Mouse (Mus musculus) heart, embryonic 15.5 days (tissue): ENCODE results near the gene Vmn2r82. TPM values are rescaled to one million over a fixed set of nuclear protein-coding genes. Genes with fewer than 3 reads are reported as not detected.
"Not testable (repeated sequence)": the region's sequence is repeated elsewhere in the genome, so short reads cannot be mapped to it uniquely, and the experiment has no call there.

ENCODE experiments used
- ATAC-seq: fragments of 200-750 bp; cut with Nextera tagmentation; replicated peaks from 2 replicates; pipeline ENCODE4 v1.8.0; 2017; ENCODE audit warnings: low read depth, moderate TSS enrichment; ENCODE audit not compliant: insufficient number of reproducible peaks, insufficient read depth, low FRiP score
- H3K27ac ChIP-seq: fragments of 300-500 bp; sonication (generic); 2 replicates; pipeline ENCODE4 v1.5.1; 2015; ENCODE audit warnings: mild to moderate bottlenecking, inconsistent platforms
- H3K27me3 ChIP-seq: fragments of 300-500 bp; sonication (generic); 2 replicates; pipeline ENCODE4 v1.6.1; 2015; ENCODE audit warnings: inconsistent platforms
- H3K36me3 ChIP-seq: fragments of 300-500 bp; sonication (generic); 2 replicates; pipeline ENCODE4 v1.6.1; 2015; ENCODE audit warnings: mild to moderate bottlenecking, inconsistent platforms
- H3K4me1 ChIP-seq: fragments of 300-500 bp; sonication (generic); replicated peaks from 2 replicates; pipeline ENCODE4 v1.6.1; 2015; ENCODE audit warnings: inconsistent platforms
- H3K4me2 ChIP-seq: fragments of 300-500 bp; sonication (generic); 2 replicates; pipeline ENCODE4 v1.6.1; 2015; ENCODE audit warnings: inconsistent platforms, mild to moderate bottlenecking, moderate library complexity
- H3K4me3 ChIP-seq: fragments of 300-500 bp; sonication (generic); 2 replicates; pipeline ENCODE4 v1.5.1; 2015; ENCODE audit warnings: mild to moderate bottlenecking, inconsistent platforms
- H3K9ac ChIP-seq: fragments of 300-500 bp; sonication (generic); 2 replicates; pipeline ENCODE4 v1.6.1; 2015; ENCODE audit warnings: mild to moderate bottlenecking, inconsistent platforms
- H3K9me3 ChIP-seq: fragments of 300-500 bp; sonication (generic); replicated peaks from 2 replicates; pipeline ENCODE4 v1.6.1; 2016; ENCODE audit warnings: inconsistent platforms
- WGBS: fragments of 180-500 bp; shearing (Covaris S2); methylation state at CpG from one replicate; pipeline ENCODE4 v1.1.7; 2015; ENCODE audit warnings: mixed read lengths; 5-methylcytosine and 5-hydroxymethylcytosine counted together
- polyA plus RNA-seq: library from polyadenylated mRNA; unstranded; fragments of >200 nt; fragmentation: Nextera tagmentation; extraction: Ambion mirVana; gene quantifications from 2 replicates; pipeline ENCODE4 v1.2.1, GENCODE M21; 2015

The Vmn2r82 gene
- polyA plus RNA-seq, result not detected in 2 replicates

DNA sequence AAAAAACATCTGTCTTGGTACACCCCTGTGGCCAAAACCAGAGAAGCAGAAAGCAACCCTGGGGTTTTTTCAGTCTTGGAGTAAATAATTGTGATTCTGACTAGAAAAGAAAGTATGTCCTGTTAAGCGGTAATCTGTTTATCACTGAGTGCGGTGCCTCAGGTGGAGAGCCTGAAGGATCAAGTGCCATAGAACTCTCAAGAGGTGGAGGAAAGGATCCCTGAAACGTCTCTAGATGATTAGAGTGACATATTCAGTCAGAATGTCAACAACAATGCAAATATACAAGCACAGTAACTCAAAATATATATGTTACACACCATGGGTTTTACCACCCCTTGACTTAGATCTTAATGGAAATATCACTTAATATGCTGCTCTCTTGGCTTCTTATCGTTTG lies at the start of gene Vmn2r82:
Gene Vmn2r82 (plus strand): TSS at position 301 of the 400 bp plus-strand sequence.
- ATAC-seq, H3K9me3 ChIP-seq, H3K27me3 ChIP-seq, H3K36me3 ChIP-seq, H3K4me1 ChIP-seq, H3K27ac ChIP-seq, H3K9ac ChIP-seq, H3K4me2 ChIP-seq, H3K4me3 ChIP-seq: not testable (repeated sequence)
- 74% methylated on average over 4 of the region's 4 CpGs for WGBS

DNA sequence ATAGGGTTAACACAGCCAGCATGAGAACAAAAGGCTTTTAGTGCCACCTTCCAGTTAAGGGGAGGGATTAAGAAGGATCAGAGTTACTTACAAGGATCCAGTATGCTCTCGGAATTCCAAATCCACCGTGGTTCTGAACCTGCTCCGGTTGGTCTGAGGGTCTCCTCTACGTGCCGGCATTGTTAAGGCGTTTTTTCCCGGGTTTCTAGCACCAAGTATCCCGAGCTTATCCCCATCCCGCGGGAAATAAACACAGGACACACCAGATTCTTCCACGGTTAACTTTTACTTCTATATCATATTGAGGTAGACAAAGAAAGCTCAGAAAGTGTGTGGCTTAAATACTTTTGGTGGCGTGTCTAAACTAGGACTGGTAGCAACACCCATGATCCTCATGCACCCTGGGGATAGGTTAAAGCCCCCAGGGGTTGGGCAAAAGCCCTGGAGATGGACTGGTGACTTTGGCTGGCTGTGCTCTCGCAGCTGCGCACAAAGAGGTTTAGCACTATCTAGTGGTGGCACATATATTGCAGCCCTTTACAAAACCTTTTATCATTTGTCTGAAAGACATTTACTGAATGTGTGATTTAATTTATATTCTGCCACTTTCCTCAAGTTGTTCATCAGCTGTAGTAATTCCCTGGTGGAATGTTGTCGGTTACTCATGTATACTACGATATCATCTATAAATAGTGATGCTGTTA lies 34.1 kb upstream of the Vmn2r82 start:
- not testable (repeated sequence) for H3K27me3 ChIP-seq, ATAC-seq, H3K9ac ChIP-seq, H3K36me3 ChIP-seq, H3K4me1 ChIP-seq, H3K9me3 ChIP-seq
- 6% methylated on average over 16 of the region's 16 CpGs for WGBS
- H3K4me3 ChIP-seq, result peak overlapping the region; percentile 46
- peak overlapping the region; percentile 57; the same call in 1 of the 2 replicates for H3K27ac ChIP-seq
- peak overlapping the region; percentile 55 for H3K4me2 ChIP-seq

DNA sequence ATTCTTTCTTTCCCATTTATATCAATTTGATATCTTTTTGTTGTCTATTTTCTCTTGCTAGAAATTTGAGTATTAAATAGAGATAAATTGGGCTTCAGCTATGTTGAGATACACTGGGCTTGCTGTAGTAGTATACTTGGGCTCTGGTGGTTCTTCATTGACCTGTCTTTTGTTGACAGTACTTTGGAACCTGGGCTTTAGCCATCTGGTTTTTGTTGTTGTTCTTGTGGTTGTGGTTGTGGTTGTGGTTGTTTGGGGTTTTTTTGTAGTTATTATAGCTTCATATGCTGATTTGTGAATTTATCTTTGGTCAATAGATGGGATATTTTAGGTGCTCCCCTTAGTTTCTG lies 33.6 kb upstream of the Vmn2r82 start:
- Histone ChIP-seq H3K27me3 (no peaks in the 10 kb centered on the region), H3K9ac (no peak overlapping the region), H3K36me3 (no peaks in the 10 kb centered on the region), H3K9me3 (no peaks in the 10 kb centered on the region), H3K4me1 (no peaks in the 10 kb centered on the region), H3K4me2 (no peak overlapping the region), H3K27ac (no peak overlapping the region), H3K4me3 (no peak overlapping the region)
- no peak for ATAC-seq

GRCm38 (mm10) chr10:79399946-79400700 lies 43.8 kb downstream of the Vmn2r82 start:
- not testable (repeated sequence) for ATAC-seq, H3K36me3 ChIP-seq, H3K27me3 ChIP-seq, H3K4me2 ChIP-seq, H3K9me3 ChIP-seq, H3K9ac ChIP-seq, H3K4me1 ChIP-seq, H3K4me3 ChIP-seq, H3K27ac ChIP-seq
- 76% methylated on average over 8 of the region's 8 CpGs for WGBS

GRCm38 (mm10) chr10:79417142-79417771 lies 60.9 kb downstream of the Vmn2r82 start:
- H3K4me2 ChIP-seq, result 0 out of 2 replicates have a peak overlapping the region, but pooled peaks have one; percentile 8
- 81% methylated on average over 24 of the region's 24 CpGs for WGBS
- H3K9me3 ChIP-seq, result no peaks in the 10 kb centered on the region; the same call in 1 of the 2 replicates
- no peaks in the 10 kb centered on the region for H3K27me3 ChIP-seq
- peak overlapping the region; percentile 17 for H3K4me3 ChIP-seq
- no peaks in the 10 kb centered on the region for H3K4me1 ChIP-seq
- H3K9ac ChIP-seq, result no peak overlapping the region
- H3K36me3 ChIP-seq, result no peaks in the 10 kb centered on the region
- ATAC-seq, result no peak
- H3K27ac ChIP-seq, result no peak overlapping the region

GRCm38 (mm10) chr10:79417772-79418170 lies 61.5 kb downstream of the Vmn2r82 start:
- not testable (repeated sequence) for ATAC-seq, H3K27me3 ChIP-seq, H3K4me2 ChIP-seq, H3K27ac ChIP-seq, H3K36me3 ChIP-seq, H3K9ac ChIP-seq, H3K9me3 ChIP-seq, H3K4me3 ChIP-seq, H3K4me1 ChIP-seq
- 78% methylated on average over 6 of the region's 6 CpGs for WGBS

- H3K9ac ChIP-seq, ATAC-seq, H3K4me3 ChIP-seq, H3K27me3 ChIP-seq, H3K9me3 ChIP-seq, H3K4me2 ChIP-seq, H3K27ac ChIP-seq, H3K36me3 ChIP-seq, H3K4me1 ChIP-seq: not testable (repeated sequence)
- WGBS, result 83% methylated on average over 23 of the region's 23 CpGs
Measured at GRCm38 (mm10) chr10:79435141-79435820, 79.0 kb downstream of the Vmn2r82 start.

Other genes with a start within 250 kb of the Vmn2r82 start
- gene Vmn2r80, start 207.8 kb upstream of the Vmn2r82 start, polyA plus RNA-seq, result not detected in 2 replicates
- gene Vmn2r81, start 108.8 kb upstream of the Vmn2r82 start, polyA plus RNA-seq, result not detected in 2 replicates
- gene Vmn2r83, start 112.2 kb downstream of the Vmn2r82 start, polyA plus RNA-seq, result not detected in 2 replicates
- 7.9 and 10.9 TPM in 2 replicates for gene Plpp2, start 177.3 kb downstream of the Vmn2r82 start, polyA plus RNA-seq
- 21.7 and 32.9 TPM in 2 replicates for gene Mier2, start 198.7 kb downstream of the Vmn2r82 start, polyA plus RNA-seq
- gene Theg, start 230.8 kb downstream of the Vmn2r82 start, polyA plus RNA-seq, result not detected in 2 replicates